Mouse (Mus musculus): ENCODE measurements around the gene Bcap31. TPM values are rescaled to one million over a fixed set of nuclear protein-coding genes. Genes with fewer than 3 reads are reported as not detected.
A peak's percentile ranks its signal among the peaks of the same experiment; 100 is the strongest.

Gene Bcap31
- polyA plus RNA-seq, 1 experiment from 2014 or later = 288 TPM

DNA sequence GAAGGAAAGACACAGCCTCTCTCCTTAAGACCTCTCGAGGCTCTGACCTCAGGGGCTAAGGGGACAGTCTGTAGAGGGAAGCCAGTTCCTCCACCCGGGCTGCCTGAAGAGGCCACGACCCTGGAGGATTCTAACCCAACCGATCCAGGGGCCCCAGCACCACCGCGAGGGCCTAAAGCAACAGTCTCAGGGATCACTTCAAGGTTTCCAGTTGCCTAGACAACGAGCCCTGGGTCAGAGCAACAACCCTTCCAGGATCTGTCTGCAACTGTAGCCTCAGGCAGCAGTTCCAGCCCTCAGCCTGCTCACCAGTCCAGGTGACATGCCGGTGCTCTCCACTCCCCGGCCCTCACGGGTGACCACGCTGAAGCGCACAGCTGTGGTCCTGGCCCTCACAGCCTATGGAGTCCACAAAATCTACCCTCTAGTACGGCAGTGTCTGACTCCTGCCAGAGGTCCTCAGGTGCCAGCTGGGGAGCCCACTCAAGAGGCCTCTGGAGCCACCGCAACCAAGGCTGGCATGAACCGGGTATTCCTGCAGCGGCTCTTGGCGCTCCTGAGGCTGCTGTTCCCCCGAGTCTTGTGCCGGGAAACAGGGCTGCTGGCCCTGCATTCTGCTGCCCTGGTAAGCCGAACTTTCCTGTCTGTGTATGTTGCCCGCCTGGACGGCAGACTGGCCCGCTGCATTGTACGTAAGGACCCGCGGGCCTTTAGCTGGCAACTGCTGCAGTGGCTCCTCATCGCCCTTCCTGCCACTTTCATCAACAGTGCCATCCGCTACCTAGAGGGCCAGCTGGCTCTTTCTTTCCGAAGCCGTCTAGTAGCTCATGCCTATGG is 952 bp upstream of the Bcap31 start:
- H3K4me2 ChIP-seq (ENCODE audit: low read length) = peak overlapping the region; percentile 57
- peak overlapping the region; percentile 49 for H3K9ac ChIP-seq (ENCODE audit: low read depth, low read length)
- H3K9me3 ChIP-seq (replicated peaks; ENCODE audit: low read length) = no peaks in the 10 kb centered on the region
- 35% methylated on average over 30 of the region's 30 CpGs for WGBS
- H3K4me3 ChIP-seq (replicated peaks; ENCODE audit: low read depth, low read length) = peak overlapping the region; percentile 49
- H3K27me3 ChIP-seq (ENCODE audit: insufficient read depth, low read length) = no peaks in the 10 kb centered on the region
- no peak for TF ChIP-seq CTCF (IDR thresholded peaks at IDR 0.05; ENCODE audit: low read depth)
- no peaks in the 10 kb centered on the region for H3K4me1 ChIP-seq (replicated peaks; ENCODE audit: insufficient read depth, low read length)
- H3K36me3 ChIP-seq (ENCODE audit: insufficient read depth, low read length) = no peaks in the 10 kb centered on the region
- no peak for ATAC-seq (replicated peaks; ENCODE audit: low FRiP score, low read depth)
- peak; percentile 37 for DNase-seq (ENCODE audit: low spot score)
- H3K27ac ChIP-seq = peak overlapping the region; percentile 76

DNA sequence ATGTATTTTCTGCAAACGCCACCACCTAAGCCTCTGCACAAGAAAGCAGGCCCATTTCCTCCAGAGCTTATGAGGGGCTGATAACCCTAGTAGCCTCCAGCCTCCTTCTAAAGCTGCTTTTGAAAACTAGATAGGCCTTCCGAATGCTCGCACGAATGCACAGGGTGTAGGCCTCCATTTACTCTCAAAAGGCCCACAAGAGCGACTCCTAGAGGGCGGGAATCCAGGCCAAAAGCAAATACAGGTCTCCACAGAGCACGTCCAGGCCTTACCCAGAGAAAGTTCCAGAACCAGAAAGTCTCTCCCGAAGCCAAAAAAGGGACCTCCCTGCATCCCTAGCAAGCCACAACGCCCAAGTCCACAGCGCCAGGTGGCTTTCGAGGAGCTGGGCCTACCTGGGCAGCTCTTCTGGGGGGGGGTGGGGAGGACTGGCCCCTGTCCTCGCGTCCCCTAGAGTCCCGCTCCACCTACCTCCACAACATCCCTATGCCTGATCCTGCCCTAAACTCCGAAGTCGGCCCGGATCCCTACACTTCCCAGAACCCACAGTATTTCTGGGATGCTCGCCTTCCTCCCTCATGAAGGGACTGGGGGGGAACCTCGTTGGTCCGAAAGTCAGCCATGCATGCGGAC is 383 bp downstream of the Bcap31 start:
- H3K4me2 ChIP-seq (ENCODE audit: low read length) = peak overlapping the region; percentile 57
- 28% methylated on average over 21 of the region's 21 CpGs for WGBS
- H3K27ac ChIP-seq = peak overlapping the region; percentile 76

DNA sequence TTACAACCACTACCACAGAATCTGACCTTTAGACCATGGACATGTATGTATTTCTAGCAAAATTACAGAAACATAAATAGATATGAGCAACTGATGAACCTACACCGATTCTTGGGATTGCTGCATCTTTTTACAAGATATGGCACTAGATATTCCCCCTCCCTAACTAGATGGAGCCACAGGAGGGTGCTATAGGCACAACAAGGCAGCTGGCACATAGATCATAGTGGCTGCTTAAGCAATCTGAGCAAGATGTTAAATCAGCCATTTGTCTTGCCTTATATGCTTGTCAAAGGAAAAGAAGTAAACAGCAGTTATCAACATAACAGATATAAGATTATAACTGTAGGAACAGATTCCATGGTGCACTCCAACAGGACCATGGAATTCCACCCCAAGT is 15.5 kb downstream of the Bcap31 start:
- peak; percentile 56 for TF ChIP-seq CTCF (IDR thresholded peaks at IDR 0.05; ENCODE audit: low read depth)

More for the DNA sequence above, 383 bp downstream of the Bcap31 start:
- H3K4me3 ChIP-seq (replicated peaks; ENCODE audit: low read depth, low read length) = peak overlapping the region; percentile 49
- H3K36me3 ChIP-seq (ENCODE audit: insufficient read depth, low read length) = no peaks in the 10 kb centered on the region
- ATAC-seq (replicated peaks; ENCODE audit: low FRiP score, low read depth) (peak; percentile 47; the same call in 1 of the 2 replicates), DNase-seq (ENCODE audit: low spot score) (peak; percentile 65)
- TF ChIP-seq CTCF (IDR thresholded peaks at IDR 0.05; ENCODE audit: low read depth) = peak; percentile 41; the same call in 1 of the 2 replicates
- H3K9ac ChIP-seq (ENCODE audit: low read depth, low read length) = peak overlapping the region; percentile 63
- H3K27me3 ChIP-seq (ENCODE audit: insufficient read depth, low read length) = no peaks in the 10 kb centered on the region
- H3K4me1 ChIP-seq (replicated peaks; ENCODE audit: insufficient read depth, low read length) = no peaks in the 10 kb centered on the region
- no peaks in the 10 kb centered on the region for H3K9me3 ChIP-seq (replicated peaks; ENCODE audit: low read length)

DNA sequence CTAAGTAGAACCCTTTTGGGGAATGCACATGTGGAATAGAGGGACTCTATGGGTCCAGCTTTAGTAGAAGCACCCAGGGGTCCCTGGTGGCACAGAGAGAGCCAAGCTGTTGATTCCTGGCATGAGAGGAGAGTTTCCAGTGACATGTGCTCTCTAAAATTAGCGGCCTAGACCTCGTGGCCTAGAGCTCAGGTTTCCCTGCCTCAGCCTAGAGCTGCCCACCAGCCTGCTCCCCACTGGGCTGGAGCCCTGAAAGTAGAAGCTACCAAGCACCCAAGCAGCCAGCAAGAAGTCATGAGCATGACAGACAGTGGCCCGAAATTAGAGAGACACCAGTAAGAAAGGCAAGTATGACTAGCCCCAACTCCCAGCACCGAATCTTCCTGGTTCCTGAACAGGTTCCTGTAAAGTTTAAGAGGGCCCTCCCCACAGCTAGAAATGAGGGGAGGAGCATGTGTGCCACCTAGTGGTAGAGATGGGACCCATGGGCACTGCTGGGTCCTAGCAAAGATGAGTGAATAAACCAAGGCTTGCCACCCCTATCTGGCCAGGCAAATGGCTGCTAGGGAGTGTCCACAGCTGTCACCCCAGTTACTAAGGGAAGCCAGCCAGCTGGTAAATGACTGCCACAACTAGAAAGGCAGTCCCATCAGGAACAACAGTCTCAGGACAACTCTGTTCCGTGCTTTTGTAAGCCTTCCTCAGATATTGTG is 24.9 kb downstream of the Bcap31 start:
- no peak overlapping the region for H3K4me2 ChIP-seq (ENCODE audit: low read length)
- no peaks in the 10 kb centered on the region for H3K27me3 ChIP-seq (ENCODE audit: insufficient read depth, low read length)
- no peak; the same call in 1 of the 2 replicates for ATAC-seq (replicated peaks; ENCODE audit: low FRiP score, low read depth)
- H3K36me3 ChIP-seq (ENCODE audit: insufficient read depth, low read length) = 0 out of 2 replicates have a peak, but pooled peaks cover 6% of the 10 kb centered on the region
- no peaks in the 10 kb centered on the region for H3K4me1 ChIP-seq (replicated peaks; ENCODE audit: insufficient read depth, low read length)
- no peak overlapping the region for H3K27ac ChIP-seq
- peak; percentile 60 for DNase-seq (ENCODE audit: low spot score)
- WGBS = 65% methylated on average over 5 of the region's 5 CpGs
- no peak overlapping the region for H3K4me3 ChIP-seq (replicated peaks; ENCODE audit: low read depth, low read length)
- peak; percentile 74 for TF ChIP-seq CTCF (IDR thresholded peaks at IDR 0.05; ENCODE audit: low read depth)
- H3K9me3 ChIP-seq (replicated peaks; ENCODE audit: low read length) = no peaks in the 10 kb centered on the region
- H3K9ac ChIP-seq (ENCODE audit: low read depth, low read length) = no peak overlapping the region

More for the DNA sequence above, 15.5 kb downstream of the Bcap31 start:
- no peaks in the 10 kb centered on the region for H3K4me1 ChIP-seq (replicated peaks; ENCODE audit: insufficient read depth, low read length)
- 67% methylated on average over 1 of the region's 1 CpGs for WGBS
- no peak overlapping the region for H3K4me3 ChIP-seq (replicated peaks; ENCODE audit: low read depth, low read length)
- no peaks in the 10 kb centered on the region for H3K27me3 ChIP-seq (ENCODE audit: insufficient read depth, low read length)
- H3K36me3 ChIP-seq (ENCODE audit: insufficient read depth, low read length) = no peaks in the 10 kb centered on the region
- DNase-seq (ENCODE audit: low spot score) (no peak), ATAC-seq (replicated peaks; ENCODE audit: low FRiP score, low read depth) (no peak)
- H3K27ac ChIP-seq = no peak overlapping the region
- H3K9ac ChIP-seq (ENCODE audit: low read depth, low read length) = no peak overlapping the region
- no peaks in the 10 kb centered on the region for H3K9me3 ChIP-seq (replicated peaks; ENCODE audit: low read length)
- H3K4me2 ChIP-seq (ENCODE audit: low read length) = no peak overlapping the region

DNA sequence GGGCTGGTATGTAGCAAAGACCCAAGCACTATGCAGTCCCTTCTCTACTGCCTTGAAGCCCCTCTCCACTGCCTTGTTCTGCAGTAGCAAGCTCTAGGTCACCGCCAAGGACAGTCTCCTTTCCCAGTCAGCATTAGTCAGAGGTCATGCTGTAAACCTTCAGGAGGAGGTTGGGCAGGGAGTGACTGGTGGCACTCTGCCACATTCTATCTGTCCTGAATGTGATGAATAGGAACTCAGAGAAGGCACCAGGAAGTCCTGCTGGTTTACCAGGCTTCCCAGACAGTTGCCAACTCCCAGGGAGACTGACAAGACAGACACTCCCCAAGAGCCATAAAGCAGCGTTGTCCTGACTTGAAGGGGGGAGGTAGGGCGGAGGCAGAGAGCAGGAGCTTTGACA is 30.3 kb downstream of the Bcap31 start:
- ATAC-seq (replicated peaks; ENCODE audit: low FRiP score, low read depth) (0 out of 2 replicates have a peak, but pooled peaks have one; percentile 33), DNase-seq (ENCODE audit: low spot score) (no peak)
- WGBS = 45% methylated on average over 3 of the region's 3 CpGs
- no peaks in the 10 kb centered on the region for H3K9me3 ChIP-seq (replicated peaks; ENCODE audit: low read length)
- H3K36me3 ChIP-seq (ENCODE audit: insufficient read depth, low read length) = 0 out of 2 replicates have a peak, but pooled peaks cover 6% of the 10 kb centered on the region
- no peaks in the 10 kb centered on the region for H3K27me3 ChIP-seq (ENCODE audit: insufficient read depth, low read length)
- TF ChIP-seq CTCF (IDR thresholded peaks at IDR 0.05; ENCODE audit: low read depth) = no peak
- no peaks in the 10 kb centered on the region for H3K4me1 ChIP-seq (replicated peaks; ENCODE audit: insufficient read depth, low read length)
- no peak overlapping the region for H3K27ac ChIP-seq
- H3K9ac ChIP-seq (ENCODE audit: low read depth, low read length) = no peak overlapping the region
- H3K4me3 ChIP-seq (replicated peaks; ENCODE audit: low read depth, low read length) = no peak overlapping the region
- H3K4me2 ChIP-seq (ENCODE audit: low read length) = no peak overlapping the region

DNA sequence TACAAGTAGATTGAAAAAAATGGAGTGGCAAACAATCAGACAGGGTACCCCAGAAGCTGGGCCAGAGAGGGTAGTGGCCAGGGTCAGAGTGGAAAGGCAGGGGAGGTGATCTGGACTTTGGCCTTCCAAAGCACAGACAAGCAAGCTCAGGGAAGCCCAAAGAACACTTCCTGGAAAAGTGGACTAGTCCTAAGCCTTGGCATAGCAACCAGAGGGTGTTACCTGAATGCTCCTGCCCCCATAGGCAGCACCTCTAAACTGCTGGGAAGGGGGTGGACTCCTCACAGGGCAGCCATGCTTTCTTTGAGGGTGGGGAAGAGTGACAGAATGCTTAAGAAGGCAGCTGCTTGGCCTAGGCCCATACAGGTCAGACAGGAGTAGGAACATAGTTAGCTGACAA is 31.0 kb downstream of the Bcap31 start:
- Histone ChIP-seq H3K4me3 (replicated peaks; ENCODE audit: low read depth, low read length) (no peak overlapping the region), H3K9me3 (replicated peaks; ENCODE audit: low read length) (no peaks in the 10 kb centered on the region), H3K4me1 (replicated peaks; ENCODE audit: insufficient read depth, low read length) (no peaks in the 10 kb centered on the region), H3K27me3 (ENCODE audit: insufficient read depth, low read length) (no peaks in the 10 kb centered on the region), H3K4me2 (ENCODE audit: low read length) (no peak overlapping the region), H3K36me3 (ENCODE audit: insufficient read depth, low read length) (0 out of 2 replicates have a peak, but pooled peaks cover 6% of the 10 kb centered on the region), H3K9ac (ENCODE audit: low read depth, low read length) (no peak overlapping the region), H3K27ac (no peak overlapping the region)
- DNase-seq (ENCODE audit: low spot score) = no peak
- no peak for TF ChIP-seq CTCF (IDR thresholded peaks at IDR 0.05; ENCODE audit: low read depth)
- ATAC-seq (replicated peaks; ENCODE audit: low FRiP score, low read depth) = peak; percentile 37; the same call in 1 of the 2 replicates

Measured in kidney, postnatal 0 days (tissue).